ENCODE assay signal across 8 mouse cellular contexts in genomic region chr9:123480253-123480921, GRCm38 (mm10). TPM values are rescaled to one million over a fixed set of nuclear protein-coding genes. Genes with fewer than 3 reads are reported as not detected.
DNase-seq lines count a peak whose midpoint lies in the region; ATAC-seq and TF ChIP-seq lines count a peak whose summit lies in the region.

No protein-coding gene starts in this region.

- no peaks in the 10 kb centered on the region for H3K9me3 ChIP-seq in forebrain, embryonic 14.5 days (replicated peaks; ENCODE audit: control insufficient read depth, low read length)
- H3K9me3 ChIP-seq in midbrain, embryonic 10.5 days (replicated peaks), result no peaks in the 10 kb centered on the region; the same call in 1 of the 2 replicates

- H3K4me1 ChIP-seq in heart, adult 2 months (ENCODE audit: control insufficient read depth, insufficient read depth, low read length), result peaks cover 26% of the 10 kb centered on the region
- peaks cover 16% of the 10 kb centered on the region for H3K4me1 ChIP-seq in forebrain, embryonic 14.5 days (ENCODE audit: control insufficient read depth, insufficient read depth, low read length)
- peaks cover 64% of the 10 kb centered on the region for H3K4me1 ChIP-seq in midbrain, embryonic 10.5 days

- peaks cover 4% of the 10 kb centered on the region for H3K79me2 ChIP-seq in heart, adult 2 months (replicated peaks; ENCODE audit: control insufficient read depth, insufficient read depth, low read length)

- H3K4me2 ChIP-seq in forebrain, embryonic 14.5 days (ENCODE audit: low read length), result peak overlapping the region; percentile 68

- TF ChIP-seq CTCF in heart, adult 2 months (IDR thresholded peaks at IDR 0.05), result no peak

- peak; percentile 50 to 56 for DNase-seq in heart, adult 2 months
- DNase-seq in heart, postnatal 36 days, result no peak
- no peak for DNase-seq in forebrain, embryonic 14.5 days (ENCODE audit: low spot score)
- DNase-seq in kidney, postnatal 4 days, result peak; percentile 11 to 26
- no peak for DNase-seq in midbrain, embryonic 10.5 days (ENCODE audit: low spot score)
- peak; percentile 18 to 24 for DNase-seq in thymus, postnatal 36 days
- DNase-seq in adrenal gland, postnatal 14 days, result no peak
- DNase-seq in gastrocnemius, adult 18-20 months (ENCODE audit: low spot score), result no peak

- peak overlapping the region; percentile 84 for H3K4me3 ChIP-seq in heart, adult 2 months
- H3K4me3 ChIP-seq in forebrain, embryonic 14.5 days (ENCODE audit: low read depth, low read length), result peak overlapping the region; percentile 57; the same call in 1 of the 2 replicates
- H3K4me3 ChIP-seq in midbrain, embryonic 10.5 days, result peak overlapping the region; percentile 73

- H3K27me3 ChIP-seq in heart, adult 2 months (ENCODE audit: control insufficient read depth, insufficient read depth, low read length), result no peaks in the 10 kb centered on the region
- no peaks in the 10 kb centered on the region for H3K27me3 ChIP-seq in forebrain, embryonic 14.5 days (replicated peaks; ENCODE audit: control insufficient read depth, insufficient read depth, low read length)
- H3K27me3 ChIP-seq in midbrain, embryonic 10.5 days (ENCODE audit: low read depth, poor library complexity, severe bottlenecking), result no peaks in the 10 kb centered on the region; the same call in 1 of the 2 replicates

- TF ChIP-seq POLR2A in heart, adult 2 months (IDR thresholded peaks at IDR 0.05; ENCODE audit: insufficient read depth, low read depth, low read length), result no peak

- intact Hi-C loops in heart, adult 2 months (cut with DNase I), result no loop called here
- intact Hi-C loops in heart, postnatal 36 days (cut with DNase I), result no loop called here

- 24% methylated on average over 18 of the region's 18 CpGs for WGBS in heart, adult 2 months
- 77% methylated on average over 18 of the region's 18 CpGs for WGBS in forebrain, embryonic 14.5 days
- 86% methylated on average over 18 of the region's 18 CpGs for WGBS in midbrain, embryonic 10.5 days

- TF ChIP-seq EP300 in heart, adult 2 months (IDR thresholded peaks at IDR 0.05; ENCODE audit: insufficient read depth, low read depth, low read length), result no peak

- H3K27ac ChIP-seq in heart, adult 2 months, result peak overlapping the region; percentile 92
- no peak overlapping the region for H3K27ac ChIP-seq in forebrain, embryonic 14.5 days (ENCODE audit: low read depth, low read length)
- no peak overlapping the region for H3K27ac ChIP-seq in midbrain, embryonic 10.5 days (replicated peaks)

- peak overlapping the region; percentile 74 for H3K9ac ChIP-seq in heart, adult 2 months (ENCODE audit: low read depth, low read length)
- H3K9ac ChIP-seq in forebrain, embryonic 14.5 days (ENCODE audit: low read length), result no peak overlapping the region; the same call in 1 of the 2 replicates

- H3K36me3 ChIP-seq in heart, adult 2 months (ENCODE audit: control insufficient read depth, insufficient read depth, low read length), result peaks cover 32% of the 10 kb centered on the region
- no peaks in the 10 kb centered on the region for H3K36me3 ChIP-seq in forebrain, embryonic 14.5 days (ENCODE audit: control insufficient read depth, insufficient read depth, low read length)
- peaks cover 57% of the 10 kb centered on the region for H3K36me3 ChIP-seq in midbrain, embryonic 10.5 days

- no peak for ATAC-seq in forebrain, embryonic 14.5 days

RNA-seq across cellular contexts. Expression of gene Limd1, which starts 1.9 kb away (rescaled TPM):
- 10 to 100 TPM; 33.7 to 48.9 TPM for total RNA-seq in heart, adult 2 months (2021)
- 34.6 and 50.0 TPM in 2 replicates for polyA plus RNA-seq in heart, adult 2 months (2012; rRNA removed)
- 10 to 100 TPM; 43.2 to 43.3 TPM for total RNA-seq in heart, postnatal 36 days (2021)
- polyA plus RNA-seq in forebrain, embryonic 14.5 days (2014; fragmentation: Nextera tagmentation; extraction: Ambion mirVana), result 23.1 and 23.5 TPM in 2 replicates
- polyA plus RNA-seq in midbrain, embryonic 10.5 days (2016; fragmentation: Nextera tagmentation; extraction: Ambion mirVana), result 50.1 and 51.6 TPM in 2 replicates
- total RNA-seq in adrenal gland, postnatal 14 days (2021), result 33.2 and 36.8 TPM in 2 replicates
- 10 to 100 TPM; 31.3 to 37.1 TPM for total RNA-seq in gastrocnemius, adult 18-20 months (2021)

RNA-seq across cellular contexts. Expression of gene Sacm1l, which starts 49.2 kb away (rescaled TPM):
- total RNA-seq in heart, adult 2 months (2021), result 10 to 100 TPM; 35.4 to 36.8 TPM
- 8.3 and 18.9 TPM in 2 replicates for polyA plus RNA-seq in heart, adult 2 months (2012; rRNA removed)
- 10 to 100 TPM; 32.2 to 32.9 TPM for total RNA-seq in heart, postnatal 36 days (2021)
- 46.3 and 56.2 TPM in 2 replicates for polyA plus RNA-seq in forebrain, embryonic 14.5 days (2014; fragmentation: Nextera tagmentation; extraction: Ambion mirVana)
- polyA plus RNA-seq in midbrain, embryonic 10.5 days (2016; fragmentation: Nextera tagmentation; extraction: Ambion mirVana), result 44.0 and 47.1 TPM in 2 replicates
- 112 and 125 TPM in 2 replicates for total RNA-seq in adrenal gland, postnatal 14 days (2021)
- total RNA-seq in gastrocnemius, adult 18-20 months (2021), result 10 to 100 TPM; 18.2 to 22.7 TPM

Comparison
In these comparisons a context has a peak if more than half of its experiments do, and no peak if none do; other contexts are left out.
1. DNase-seq: peak in heart, adult 2 months (2 of 2), kidney, postnatal 4 days (2 of 2) and thymus, postnatal 36 days (2 of 2); none in heart, postnatal 36 days (0 of 2), forebrain, embryonic 14.5 days (single experiment), midbrain, embryonic 10.5 days (single experiment), adrenal gland, postnatal 14 days (single experiment) and gastrocnemius, adult 18-20 months (single experiment).
2. Peak in every context shown above with its lines, with median percentiles within 50 percentile points of each other: H3K4me3 ChIP-seq.